Mouse (Mus musculus): ENCODE measurements around the gene Ccdc137.

DNA sequence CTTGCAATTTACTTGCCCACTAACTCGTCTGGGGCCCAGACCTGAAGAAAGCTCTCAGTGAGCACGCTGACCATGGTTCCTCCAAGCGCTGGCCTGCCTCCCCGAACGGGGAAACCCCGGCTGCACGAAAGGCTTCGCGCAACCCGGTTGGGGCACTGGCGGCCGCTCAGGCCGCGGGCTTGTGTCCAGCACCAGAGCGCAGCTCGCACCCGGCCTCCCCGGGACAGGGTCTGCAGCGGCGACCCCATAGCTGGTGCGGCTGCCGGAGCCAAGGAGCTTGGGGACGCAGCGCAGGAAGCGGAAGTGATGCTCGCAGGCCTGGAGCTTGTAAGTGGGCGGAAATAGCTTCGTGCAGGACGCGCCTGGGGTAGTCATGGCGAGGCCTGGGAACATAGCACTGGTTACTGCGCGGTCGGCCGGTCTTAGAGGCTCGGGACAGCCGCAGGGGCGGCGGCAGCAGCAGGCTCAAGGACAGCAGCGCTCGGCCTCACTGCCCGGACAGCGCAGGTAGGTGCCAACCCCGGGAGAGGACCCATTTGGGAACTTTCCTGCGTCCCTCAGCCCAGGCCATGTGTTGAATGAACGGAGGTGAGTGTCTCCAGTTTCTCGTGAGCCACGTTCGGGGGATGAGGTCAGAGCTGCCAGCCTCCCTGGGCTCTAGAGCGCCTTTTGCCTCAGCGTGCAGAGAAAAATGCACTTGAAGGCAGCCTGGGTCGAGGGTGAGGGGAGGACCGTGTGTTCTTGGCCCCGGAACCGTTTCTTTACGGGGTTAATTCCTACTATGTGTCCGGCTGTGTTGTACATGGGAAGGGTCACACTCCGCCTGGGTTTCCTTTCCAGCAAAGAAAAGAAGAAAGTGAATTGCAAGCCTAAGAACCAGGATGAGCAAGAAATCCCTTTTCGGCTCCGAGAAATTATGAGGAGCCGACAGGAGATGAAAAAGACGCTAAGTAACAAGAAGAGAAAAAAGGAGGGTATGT is at the start of gene Ccdc137, which contains the start of gene Oxld1:
- TF ChIP-seq CTCF (IDR thresholded peaks at IDR 0.05; ENCODE audit: control insufficient read depth, insufficient read depth, insufficient read length) (no peak), USF1 (IDR thresholded peaks at IDR 0.05; ENCODE audit: low read depth) (no peak), MYOD1 (IDR thresholded peaks at IDR 0.05; ENCODE audit: control insufficient read depth, insufficient read length, low read depth) (no peak)

Data from C2C12 (cell line).